Mouse (Mus musculus) left cerebral cortex, postnatal 14 days (tissue): ENCODE data around the gene Mrpl2. TPM values are rescaled to one million over a fixed set of nuclear protein-coding genes. Genes with fewer than 3 reads are reported as not detected.

Experiments
- DNase-seq, 2 experiments: peaks; one replicate each; pipeline ENCODE4 v3.0.0; 2021 to 2022; ENCODE audit warnings: low spot score in 2 of 2, mixed read lengths in 1 of 2
- intact Hi-C: fragments of 180-260 bp; cut with DNase I; formaldehyde crosslinking; loops from one replicate; pipeline ENCODE4 v1.15.1; 2025
- total RNA-seq, 2 experiments: library from RNA; stranded (reverse); gene quantifications; 2 replicates each; pipeline ENCODE4 v1.2.3; 2021

Mrpl2 gene
- total RNA-seq, 2 experiments from 2014 or later = 45.6 to 54.2 TPM

DNA sequence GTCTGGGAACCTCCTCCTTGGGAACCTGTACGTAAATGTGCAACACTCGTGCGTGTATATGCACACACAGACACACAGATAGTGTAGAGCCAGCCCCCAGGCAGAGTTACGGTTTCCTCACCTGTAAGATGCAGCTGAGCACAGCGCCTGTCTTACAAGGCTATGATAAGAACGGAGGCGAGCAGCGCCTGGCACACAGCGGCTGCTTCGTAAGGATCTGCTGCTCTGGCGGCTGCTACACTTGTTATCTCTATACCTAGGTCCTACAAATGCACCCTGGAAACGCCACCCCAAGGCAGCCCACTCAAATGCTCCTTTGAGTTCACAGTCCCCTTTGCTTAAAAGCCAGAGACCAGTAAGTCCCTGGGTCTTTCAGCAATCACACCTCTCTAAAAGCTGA is 44.6 kb downstream of the Mrpl2 start:
- intact Hi-C loops = no loop called here
- no peak for DNase-seq

DNA sequence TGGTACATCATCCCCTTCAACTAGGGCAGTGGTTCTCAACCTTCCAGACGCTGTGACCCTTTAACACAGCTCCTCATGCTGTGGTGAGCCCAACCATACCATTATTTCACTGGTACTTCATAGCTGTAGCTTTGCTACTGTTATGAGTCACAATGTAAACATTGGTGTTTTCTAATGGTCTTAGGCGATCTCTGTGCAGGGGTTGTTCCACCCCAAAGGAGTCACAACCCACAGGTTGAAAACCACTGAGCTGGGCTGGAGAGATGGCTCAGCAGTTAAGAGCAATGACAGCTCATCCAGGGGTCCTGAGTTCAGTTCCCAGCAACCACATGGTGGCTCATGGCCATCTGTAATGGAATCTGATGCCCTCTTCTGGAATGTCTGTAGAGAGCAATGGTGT is 45.4 kb downstream of the Mrpl2 start:
- DNase-seq = no peak
- intact Hi-C loops = no loop called here

DNA sequence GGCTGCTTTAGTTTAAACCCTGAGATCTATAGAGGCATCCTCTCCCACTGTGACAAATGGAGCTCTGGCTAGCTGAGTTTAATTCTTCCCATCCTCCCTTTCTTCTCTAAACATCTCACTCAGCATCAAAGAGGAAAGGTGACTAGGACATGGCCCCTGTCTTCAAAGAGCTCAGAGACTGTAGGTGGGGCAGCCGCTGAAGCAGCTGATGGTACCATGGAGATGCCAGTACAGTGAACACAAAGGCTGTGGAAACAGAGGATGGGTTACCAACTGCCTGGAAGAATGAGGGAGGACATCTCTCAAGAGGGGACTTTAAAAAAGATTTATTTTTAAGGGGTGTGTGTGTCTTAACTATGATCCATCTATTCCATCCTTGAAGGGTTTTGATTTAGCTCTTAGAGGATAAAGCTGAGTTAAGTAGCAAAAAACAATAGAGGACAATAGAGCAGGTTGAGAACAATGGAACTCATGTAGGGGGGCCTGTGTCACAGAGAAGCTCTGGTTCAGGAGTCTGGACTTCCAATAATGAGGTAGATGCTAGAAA is 48.6 kb downstream of the Mrpl2 start:
- no peak for DNase-seq
- intact Hi-C loops = no loop called here

DNA sequence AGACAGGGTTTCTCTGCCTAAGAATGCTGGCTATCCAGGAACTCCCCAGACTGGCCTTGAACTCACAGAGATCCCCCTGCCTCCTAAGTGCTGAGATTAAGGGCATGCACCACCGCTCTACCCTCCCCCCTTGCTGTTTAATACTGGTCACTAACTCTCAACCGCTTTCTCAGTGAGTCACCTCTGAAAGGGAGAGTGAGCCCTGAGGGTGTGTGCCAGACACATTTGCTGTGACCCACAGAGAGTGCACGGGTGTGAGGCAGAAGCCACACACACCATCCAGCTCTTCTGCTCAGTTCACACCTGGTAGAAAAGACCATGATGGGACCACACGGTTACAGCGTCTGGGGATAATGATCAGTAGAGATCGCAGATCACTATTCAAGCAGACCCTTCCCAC is 52.5 kb downstream of the Mrpl2 start:
- intact Hi-C loops = no loop called here
- no peak for DNase-seq

DNA sequence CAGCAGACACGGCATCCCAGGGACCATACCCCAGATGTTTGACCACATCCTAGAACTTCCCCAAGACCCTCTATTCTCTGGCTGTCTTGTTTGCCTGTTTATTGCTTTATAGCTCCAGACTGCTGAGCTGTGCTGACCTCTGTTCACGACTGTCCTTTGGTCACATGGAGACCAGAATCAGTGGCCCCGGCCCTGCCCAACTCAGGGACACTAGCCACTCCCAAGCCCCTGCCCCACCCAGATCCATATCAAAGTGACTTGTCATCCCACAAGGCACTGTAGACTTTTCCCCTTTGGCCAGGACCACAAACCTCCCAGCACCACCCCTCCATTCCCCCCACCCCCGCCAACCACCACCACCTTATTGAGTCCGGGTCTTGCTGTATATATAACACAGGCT is 53.2 kb downstream of the Mrpl2 start:
- intact Hi-C loops = no loop called here
- no peak for DNase-seq

Other genes with a start within 250 kb of the Mrpl2 start
- gene Crip3, start 217.3 kb upstream of the Mrpl2 start, total RNA-seq = 1 to 10 TPM; 3.3 to 5.3 TPM
- gene Slc22a7, start 207.8 kb upstream of the Mrpl2 start, total RNA-seq = under 1 TPM; 0.53 to 0.89 TPM
- 100 to 1,000 TPM; 135 to 142 TPM for gene Ttbk1, start 158.6 kb upstream of the Mrpl2 start, total RNA-seq
- 1 to 10 TPM; 5.2 to 5.3 TPM for gene Dnph1, start 149.5 kb upstream of the Mrpl2 start, total RNA-seq
- gene Cul9, start 99.8 kb upstream of the Mrpl2 start, total RNA-seq = 10 to 100 TPM; 49.3 to 50.8 TPM
- 10 to 100 TPM; 52.0 to 65.9 TPM for gene Srf, start 90.1 kb upstream of the Mrpl2 start, total RNA-seq
- 10 to 100 TPM; 13.8 to 13.9 TPM for gene Ptk7, start 16.7 kb upstream of the Mrpl2 start, total RNA-seq
- 10 to 100 TPM; 15.8 to 16.5 TPM for gene Klc4, start 207 bp upstream of the Mrpl2 start, total RNA-seq
- gene Cul7, start 4.1 kb downstream of the Mrpl2 start, total RNA-seq = 10 to 100 TPM; 30.2 to 33.4 TPM
- gene Rrp36, start 28.1 kb downstream of the Mrpl2 start, total RNA-seq = 10 to 100 TPM; 14.1 to 15.7 TPM
- 100 to 1,000 TPM; 105 to 120 TPM for gene Mea1, start 32.6 kb downstream of the Mrpl2 start, total RNA-seq
- 100 to 1,000 TPM; 200 to 204 TPM for gene Klhdc3, start 34.7 kb downstream of the Mrpl2 start, total RNA-seq
- gene Ppp2r5d, start 58.9 kb downstream of the Mrpl2 start, total RNA-seq = 10 to 100 TPM; 85.4 to 90.8 TPM
- gene Pex6, start 65.2 kb downstream of the Mrpl2 start, total RNA-seq = 10 to 100 TPM; 37.6 to 38.1 TPM
- gene Gnmt, start 82.9 kb downstream of the Mrpl2 start, total RNA-seq = under 1 TPM; 0.57 TPM
- gene Cnpy3, start 106.0 kb downstream of the Mrpl2 start, total RNA-seq = 10 to 100 TPM; 53.4 to 54.5 TPM
- not detected for gene Ptcra, start 117.5 kb downstream of the Mrpl2 start, total RNA-seq
- gene 2310039H08Rik, start 126.4 kb downstream of the Mrpl2 start, total RNA-seq = 1 to 10 TPM; 9.5 to 9.6 TPM
- gene Rpl7l1, start 136.4 kb downstream of the Mrpl2 start, total RNA-seq = 10 to 100 TPM; 49.1 to 49.6 TPM
- 10 to 100 TPM; 39.9 to 42.7 TPM for gene Bicral, start 212.3 kb downstream of the Mrpl2 start, total RNA-seq
- 10 to 100 TPM; 33.1 to 39.8 TPM for gene Tbcc, start 244.5 kb downstream of the Mrpl2 start, total RNA-seq